Mouse (Mus musculus) CH12.LX (cell line): ENCODE measurements around the gene Dab1.

Source experiments
- POLR2A ChIP-seq: IDR thresholded peaks from 2 replicates; pipeline ENCODE4 v1.6.1; 2011; ENCODE audit warnings: low read depth, mild to moderate bottlenecking, improper control_type of control experiment, low read length
- UBTF ChIP-seq: IDR thresholded peaks from 2 replicates; pipeline ENCODE4 v1.6.1; 2012; ENCODE audit warnings: low read depth, mild to moderate bottlenecking, inconsistent platforms, low read length, improper control_type of control experiment, moderate library complexity

GRCm38 (mm10) chr4:104476841-104477240 lies 857.7 kb downstream of the Dab1 start:
- TF ChIP-seq POLR2A (no peak), UBTF (no peak)
